Comparison of ENCODE assay signal across 20 mouse cellular contexts in genomic region chr15:83493856-83494571, GRCm38 (mm10). TPM values are rescaled to one million over a fixed set of nuclear protein-coding genes. Genes with fewer than 3 reads are reported as not detected.
"Had no signal": no experiment of that assay in that cellular context is flagged by ENCODE, and none has a peak within 500 bp of the region (broad histone marks: within the 10 kb centered on the region; RNA-seq: fewer than 3 reads in every experiment).

No protein-coding gene starts in this region.

- H3K27me3 ChIP-seq: kidney, embryonic 15.5 days; limb, embryonic 12.5 days; limb, embryonic 15.5 days; liver, embryonic 12.5 days; liver, embryonic 15.5 days; midbrain, embryonic 13.5 days had no signal

- H3K4me2 ChIP-seq: kidney, embryonic 15.5 days; limb, embryonic 12.5 days; limb, embryonic 15.5 days; liver, embryonic 12.5 days; liver, embryonic 15.5 days; midbrain, embryonic 13.5 days had no signal

- H3K36me3 ChIP-seq: liver, embryonic 15.5 days had no signal

- H3K9ac ChIP-seq: kidney, embryonic 15.5 days; limb, embryonic 12.5 days; limb, embryonic 15.5 days; liver, embryonic 12.5 days; liver, embryonic 15.5 days; midbrain, embryonic 13.5 days had no signal

- DNase-seq: kidney, adult 11 months; kidney, adult 8-10 months; kidney, postnatal 10 days; kidney, postnatal 36 days; left cerebral cortex, postnatal 4 days; lung, adult 2 months; lung, postnatal 14 days; lung, postnatal 4 days; right cerebral cortex, postnatal 4 days; thymus, postnatal 36 days had no signal

- ATAC-seq: liver, embryonic 12.5 days; midbrain, embryonic 13.5 days; midbrain, embryonic 16.5 days had no signal

- H3K27ac ChIP-seq: kidney, embryonic 15.5 days; limb, embryonic 12.5 days; limb, embryonic 15.5 days; liver, embryonic 15.5 days; midbrain, embryonic 10.5 days; midbrain, embryonic 13.5 days had no signal

- H3K4me3 ChIP-seq: kidney, embryonic 15.5 days; limb, embryonic 12.5 days; limb, embryonic 15.5 days; liver, embryonic 12.5 days; liver, embryonic 15.5 days; midbrain, embryonic 10.5 days; midbrain, embryonic 13.5 days had no signal

- H3K9me3 ChIP-seq: kidney, embryonic 15.5 days; limb, embryonic 12.5 days; limb, embryonic 15.5 days; liver, embryonic 12.5 days; liver, embryonic 15.5 days; midbrain, embryonic 10.5 days; midbrain, embryonic 13.5 days had no signal

- H3K4me1 ChIP-seq: kidney, embryonic 15.5 days; limb, embryonic 12.5 days; limb, embryonic 15.5 days; midbrain, embryonic 10.5 days; midbrain, embryonic 13.5 days had no signal

RNA-seq across cellular contexts. Expression of gene Bik, which starts 32.6 kb away (rescaled TPM):
- total RNA-seq: left cerebral cortex, postnatal 14 days; left cerebral cortex, postnatal 4 days; monocyte, adult 5-6 weeks had no signal
